Mouse (Mus musculus): ENCODE results near the gene Slc44a2.

The Slc44a2 gene

GRCm38 (mm10) chr9:21392646-21393175 lies 72.2 kb downstream of the Slc44a2 start:
- no peak for DNase-seq

GRCm38 (mm10) chr9:21395692-21396091 lies 75.2 kb downstream of the Slc44a2 start:
- DNase-seq, result no peak

GRCm38 (mm10) chr9:21397170-21397569 lies 76.7 kb downstream of the Slc44a2 start:
- no peak for DNase-seq

GRCm38 (mm10) chr9:21401042-21401441 lies 80.5 kb downstream of the Slc44a2 start:
- DNase-seq, result no peak

GRCm38 (mm10) chr9:21402764-21403253 lies 82.3 kb downstream of the Slc44a2 start:
- DNase-seq, result no peak

- DNase-seq, result no peak
Observed at GRCm38 (mm10) chr9:21403745-21404144, 83.2 kb downstream of the Slc44a2 start.
